Mouse (Mus musculus): ENCODE measurements around the gene Liph. TPM values are rescaled to one million over a fixed set of nuclear protein-coding genes. Genes with fewer than 3 reads are reported as not detected.

Gene Liph
- polyA plus RNA-seq, 1 experiment from 2014 or later = 0.27 TPM

GRCm38 (mm10) chr16:21906902-21907301 is 88.6 kb downstream of the Liph start:
- Histone ChIP-seq H3K4me3 (ENCODE audit: low read depth, low read length) (no peak overlapping the region), H3K27ac (ENCODE audit: low read depth, low read length) (no peak overlapping the region), H3K36me3 (ENCODE audit: control insufficient read depth, insufficient read depth, low read length) (peaks cover 2% of the 10 kb centered on the region; the same call in 1 of the 2 replicates), H3K9ac (ENCODE audit: low read depth, low read length) (no peak overlapping the region), H3K4me2 (no peak overlapping the region), H3K9me3 (replicated peaks; ENCODE audit: control insufficient read depth, low read length) (no peaks in the 10 kb centered on the region), H3K4me1 (ENCODE audit: control insufficient read depth, insufficient read depth, low read length) (peaks cover 3% of the 10 kb centered on the region; the same call in 1 of the 2 replicates), H3K27me3 (ENCODE audit: control insufficient read depth, insufficient read depth, low read length) (peaks cover 3% of the 10 kb centered on the region; the same call in 1 of the 2 replicates)
- WGBS (ENCODE audit: insufficient replicate concordance) = 87% methylated on average over 6 of the region's 6 CpGs
- 0 out of 2 replicates have a peak, but pooled peaks have one; percentile 35 for ATAC-seq (replicated peaks; ENCODE audit: insufficient number of reproducible peaks, low FRiP score, low TSS enrichment)

- no peak for ATAC-seq (replicated peaks; ENCODE audit: insufficient number of reproducible peaks, low FRiP score, low TSS enrichment)
These were observed 89.5 kb downstream of the Liph start for GRCm38 (mm10) chr16:21905996-21906395.

GRCm38 (mm10) chr16:21904636-21905035 is 90.8 kb downstream of the Liph start:
- H3K4me3 ChIP-seq (ENCODE audit: low read depth, low read length) = no peak overlapping the region
- H3K27me3 ChIP-seq (ENCODE audit: control insufficient read depth, insufficient read depth, low read length) = no peaks in the 10 kb centered on the region
- peaks cover 2% of the 10 kb centered on the region; the same call in 1 of the 2 replicates for H3K36me3 ChIP-seq (ENCODE audit: control insufficient read depth, insufficient read depth, low read length)
- no peak overlapping the region for H3K4me2 ChIP-seq
- H3K9me3 ChIP-seq (replicated peaks; ENCODE audit: control insufficient read depth, low read length) = no peaks in the 10 kb centered on the region
- 81% methylated on average over 10 of the region's 10 CpGs for WGBS (ENCODE audit: insufficient replicate concordance)
- peaks cover 3% of the 10 kb centered on the region; the same call in 1 of the 2 replicates for H3K4me1 ChIP-seq (ENCODE audit: control insufficient read depth, insufficient read depth, low read length)
- ATAC-seq (replicated peaks; ENCODE audit: insufficient number of reproducible peaks, low FRiP score, low TSS enrichment) = no peak
- H3K9ac ChIP-seq (ENCODE audit: low read depth, low read length) = no peak overlapping the region
- H3K27ac ChIP-seq (ENCODE audit: low read depth, low read length) = no peak overlapping the region

More at GRCm38 (mm10) chr16:21905996-21906395, 89.5 kb downstream of the Liph start:
- Histone ChIP-seq H3K27ac (ENCODE audit: low read depth, low read length) (no peak overlapping the region), H3K9ac (ENCODE audit: low read depth, low read length) (no peak overlapping the region), H3K9me3 (replicated peaks; ENCODE audit: control insufficient read depth, low read length) (no peaks in the 10 kb centered on the region), H3K4me1 (ENCODE audit: control insufficient read depth, insufficient read depth, low read length) (peaks cover 3% of the 10 kb centered on the region; the same call in 1 of the 2 replicates), H3K27me3 (ENCODE audit: control insufficient read depth, insufficient read depth, low read length) (peaks cover 3% of the 10 kb centered on the region; the same call in 1 of the 2 replicates), H3K4me3 (ENCODE audit: low read depth, low read length) (no peak overlapping the region), H3K4me2 (no peak overlapping the region), H3K36me3 (ENCODE audit: control insufficient read depth, insufficient read depth, low read length) (peaks cover 2% of the 10 kb centered on the region; the same call in 1 of the 2 replicates)
- 79% methylated on average over 7 of the region's 7 CpGs for WGBS (ENCODE audit: insufficient replicate concordance)

Other genes starting within 250 kb of the Liph start
- gene Ehhadh, start 207.9 kb downstream of the Liph start, polyA plus RNA-seq (2014; fragmentation: Nextera tagmentation; extraction: Ambion mirVana) = 2.8 and 3.0 TPM in 2 replicates
- 0.79 and 1.1 TPM in 2 replicates for gene Map3k13, start 201.3 kb downstream of the Liph start, polyA plus RNA-seq (2014; fragmentation: Nextera tagmentation; extraction: Ambion mirVana)
- gene Tmem41a, start 48.1 kb downstream of the Liph start, polyA plus RNA-seq (2014; fragmentation: Nextera tagmentation; extraction: Ambion mirVana) = 31.2 and 39.4 TPM in 2 replicates
- 37.8 and 39.7 TPM in 2 replicates for gene Senp2, start 13.8 kb upstream of the Liph start, polyA plus RNA-seq (2014; fragmentation: Nextera tagmentation; extraction: Ambion mirVana)
- gene Igf2bp2, start 167.6 kb upstream of the Liph start, polyA plus RNA-seq (2014; fragmentation: Nextera tagmentation; extraction: Ambion mirVana) = 102 and 108 TPM in 2 replicates

All from heart, embryonic 11.5 days (tissue).